Mouse (Mus musculus): ENCODE results near the gene Loxl3.

Gene Loxl3

GRCm38 (mm10) chr6:83019044-83019443 lies 14.9 kb upstream of the Loxl3 start:
- DNase-seq, result no peak

- DNase-seq, result no peak
Observed at GRCm38 (mm10) chr6:83020121-83020520, 13.9 kb upstream of the Loxl3 start.

DNA sequence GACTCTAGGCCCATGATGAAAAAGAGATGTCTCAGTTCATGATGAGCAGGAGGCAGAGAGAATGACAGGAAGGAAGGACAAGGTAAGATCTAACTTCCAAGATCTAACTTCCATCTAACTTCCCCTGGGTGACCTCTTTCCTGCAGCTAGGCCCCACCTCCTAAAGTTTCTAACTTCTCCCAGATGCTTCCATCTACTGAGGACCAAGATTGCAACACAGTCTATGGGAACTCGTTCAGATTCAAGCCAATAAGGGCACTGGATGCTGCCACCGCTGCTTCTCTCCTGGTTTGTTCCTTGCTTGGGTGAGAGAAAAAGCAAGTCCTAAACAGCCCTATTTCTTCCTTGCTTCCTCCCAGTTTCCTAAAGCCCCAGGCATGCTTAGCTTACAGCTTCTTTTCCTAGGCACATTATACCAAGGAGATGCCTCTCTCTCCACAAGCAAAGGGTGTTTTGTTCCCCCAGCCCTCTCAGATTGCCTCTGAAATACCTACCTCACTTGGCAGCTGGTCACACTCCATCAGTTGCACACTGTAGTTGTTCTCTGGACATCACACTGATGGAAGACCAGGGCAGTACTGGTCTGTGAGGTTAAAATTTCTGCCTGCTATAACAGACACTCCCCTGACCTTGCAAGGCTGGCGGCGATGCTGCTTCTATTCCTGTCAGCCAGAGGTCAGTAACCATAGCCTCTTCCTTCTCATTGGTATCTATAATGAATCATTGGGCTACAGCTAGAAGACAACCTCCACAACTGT lies 13.0 kb upstream of the Loxl3 start:
- no peak for DNase-seq

DNA sequence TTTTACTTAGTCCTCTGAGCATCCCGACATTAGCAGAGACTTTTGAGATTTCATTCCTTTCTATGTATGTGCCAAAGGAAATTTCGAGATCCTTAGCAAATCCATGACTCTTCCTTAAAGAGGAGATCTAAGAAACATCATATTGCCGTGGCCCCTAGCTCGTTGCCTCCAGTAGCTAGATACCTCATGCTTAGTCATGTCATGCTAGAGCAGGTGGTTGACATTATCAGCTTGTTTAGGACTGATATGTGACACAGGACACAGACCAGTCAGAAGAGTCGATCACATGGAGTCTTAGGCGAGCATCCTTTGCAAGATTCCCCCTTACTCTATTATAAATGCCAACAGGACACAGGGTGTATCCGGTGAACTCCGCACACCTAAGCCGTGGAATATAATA lies 11.0 kb upstream of the Loxl3 start:
- DNase-seq, result no peak

DNA sequence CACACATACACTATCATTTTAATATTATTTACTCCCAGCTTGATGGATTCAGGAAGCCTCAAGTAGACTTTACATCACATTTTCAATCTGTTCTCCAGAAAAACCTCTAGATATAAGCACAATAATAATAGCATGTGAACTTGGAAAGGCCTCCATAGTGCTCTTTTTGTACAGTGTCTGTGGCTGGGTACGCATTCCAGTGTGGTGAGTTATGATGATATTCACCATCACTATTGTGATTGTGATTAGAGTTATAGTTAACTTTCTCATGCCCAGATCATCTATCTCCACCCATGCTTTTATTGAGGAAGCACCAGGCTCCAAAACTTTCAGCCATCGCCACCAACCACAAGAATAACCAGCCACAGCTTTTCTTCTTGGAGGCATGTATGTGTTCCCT lies 10.2 kb upstream of the Loxl3 start:
- no peak for DNase-seq

- DNase-seq, result no peak
Observed at GRCm38 (mm10) chr6:83024421-83024820, 9.6 kb upstream of the Loxl3 start.

DNA sequence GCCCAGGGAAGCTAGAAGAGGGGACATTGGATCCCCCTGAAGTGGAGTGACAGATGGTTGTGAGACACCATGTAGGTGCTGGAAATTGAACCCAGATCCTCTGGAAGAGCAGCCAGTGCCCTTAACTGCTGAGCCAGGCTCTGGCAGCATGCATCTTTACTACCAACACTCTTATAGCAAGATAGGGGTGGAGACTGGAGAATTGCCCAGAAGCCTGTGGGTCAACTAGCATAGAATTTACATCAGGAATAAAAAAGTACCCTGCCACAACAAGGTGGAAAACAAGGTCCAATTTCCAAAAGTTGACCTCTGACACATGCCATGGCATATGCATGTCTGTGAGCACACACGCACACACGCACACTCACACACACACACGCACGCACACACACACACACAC lies 8.8 kb upstream of the Loxl3 start:
- DNase-seq, result no peak

DNA sequence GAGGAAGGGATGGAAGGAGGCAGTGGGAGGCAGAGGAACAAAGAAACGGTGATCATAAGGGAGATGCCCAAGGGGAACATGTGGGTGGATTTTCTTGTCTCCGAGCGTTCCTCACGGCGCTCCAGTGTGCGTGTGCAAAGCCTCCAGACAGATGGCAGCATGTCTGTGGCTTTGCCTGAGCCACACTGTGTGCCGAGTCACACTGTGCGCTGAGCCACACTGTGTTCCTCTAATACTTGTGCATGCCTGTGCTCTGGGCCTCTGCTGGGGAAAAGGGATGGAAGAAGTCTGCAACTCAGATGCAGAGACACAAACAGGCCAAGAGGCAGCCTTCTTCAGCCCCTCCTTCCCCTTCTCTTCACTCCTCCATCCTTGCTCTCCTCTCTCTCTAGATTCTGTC lies 6.7 kb upstream of the Loxl3 start:
- DNase-seq, result no peak

- peak in 1 of 2 experiments; percentile 37 for DNase-seq
Observed at GRCm38 (mm10) chr6:83027706-83028105, 6.3 kb upstream of the Loxl3 start.

DNA sequence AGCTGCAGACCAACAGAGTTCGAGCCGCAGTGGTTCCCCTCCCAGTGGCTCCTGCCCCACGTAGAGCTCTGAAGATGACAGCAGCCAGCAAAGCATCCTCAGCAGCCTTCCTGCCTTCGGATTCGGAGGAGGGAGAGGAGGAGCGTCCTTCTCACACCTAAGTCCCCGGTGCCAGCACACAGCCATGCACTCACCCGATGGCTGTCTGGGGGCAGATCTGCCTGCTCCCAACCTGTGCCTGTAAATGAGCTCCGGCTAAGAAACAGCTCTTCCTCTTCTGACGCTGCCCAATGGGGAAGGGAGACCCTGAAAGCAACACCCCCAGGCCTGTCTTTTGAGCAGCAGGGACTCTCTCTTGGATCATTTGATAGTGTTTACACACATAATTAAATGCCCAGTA lies 4.2 kb upstream of the Loxl3 start:
- no peak for DNase-seq

DNA sequence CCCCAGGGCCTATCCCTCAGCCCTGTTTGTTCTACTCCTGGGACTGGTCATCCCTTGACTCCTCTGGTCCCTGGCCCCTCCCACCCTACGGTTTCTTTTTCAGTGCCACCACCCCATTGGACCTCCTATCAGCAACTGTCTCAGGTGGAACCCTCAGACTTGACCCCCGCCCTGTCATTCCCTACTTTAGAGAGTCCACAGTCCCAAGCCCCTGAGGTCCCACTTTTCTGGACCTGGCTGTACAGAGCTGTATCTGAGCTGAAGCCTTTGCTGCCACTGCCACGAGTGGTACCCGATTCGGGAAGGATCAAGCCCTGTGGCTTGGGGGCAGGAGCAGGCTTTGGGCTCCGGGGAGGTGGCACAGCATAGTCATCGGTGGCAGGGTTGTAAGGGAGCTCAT lies 2.9 kb upstream of the Loxl3 start:
- no peak for DNase-seq

- DNase-seq, result no peak
Observed at GRCm38 (mm10) chr6:83031921-83032590, 1.9 kb upstream of the Loxl3 start.

GRCm38 (mm10) chr6:83032769-83033191 lies 1.2 kb upstream of the Loxl3 start:
- peak; percentile 50 for DNase-seq

- DNase-seq, result no peak
Observed at GRCm38 (mm10) chr6:83034463-83035055, 586 bp downstream of the Loxl3 start.

- no peak for DNase-seq
Observed at GRCm38 (mm10) chr6:83037188-83037587, 3.2 kb downstream of the Loxl3 start.

GRCm38 (mm10) chr6:83038496-83039012 lies 4.6 kb downstream of the Loxl3 start:
- DNase-seq, result peak; percentile 95 to 97

GRCm38 (mm10) chr6:83040601-83041000 lies 6.6 kb downstream of the Loxl3 start:
- no peak for DNase-seq

DNA sequence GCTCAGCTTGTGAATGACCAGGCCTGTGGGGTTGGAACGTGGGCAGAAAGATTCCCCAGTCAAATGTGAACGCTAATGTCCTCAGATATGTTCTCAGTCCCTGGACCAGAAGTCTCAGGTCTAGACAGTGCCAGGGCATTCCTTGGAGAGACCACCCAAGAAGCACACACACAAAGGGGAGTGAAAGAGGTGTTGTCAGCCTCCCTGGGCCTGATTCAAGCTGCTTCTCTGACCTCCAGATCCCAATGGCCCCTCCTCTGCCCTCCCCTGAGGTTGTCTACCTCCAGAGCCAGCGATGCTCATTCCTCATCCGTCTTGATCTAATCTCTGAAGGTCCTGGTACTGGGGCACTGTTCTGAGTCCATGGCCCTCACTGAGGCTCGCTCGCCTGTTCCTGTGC lies 9.6 kb downstream of the Loxl3 start:
- DNase-seq, result no peak

DNA sequence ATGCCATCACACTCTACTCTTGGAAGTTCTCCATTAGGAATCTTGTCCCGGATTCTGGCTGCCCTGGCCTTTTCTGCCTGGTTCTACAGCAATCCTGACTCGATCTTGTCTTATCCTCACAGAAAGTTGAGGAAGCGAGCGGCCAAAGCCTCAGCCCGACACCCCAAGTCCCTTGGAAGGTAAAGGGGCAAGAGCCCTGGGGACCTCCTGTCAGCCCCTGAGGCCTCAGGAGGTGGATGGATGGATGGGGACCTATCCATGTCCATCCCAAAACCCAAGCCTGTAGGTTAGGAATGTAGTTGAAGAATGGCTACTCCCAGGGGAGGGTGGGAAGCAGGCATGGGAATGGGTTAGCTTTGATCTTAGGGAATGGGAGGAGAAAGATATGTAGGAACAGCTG lies 10.0 kb downstream of the Loxl3 start:
- DNase-seq, result no peak

DNA sequence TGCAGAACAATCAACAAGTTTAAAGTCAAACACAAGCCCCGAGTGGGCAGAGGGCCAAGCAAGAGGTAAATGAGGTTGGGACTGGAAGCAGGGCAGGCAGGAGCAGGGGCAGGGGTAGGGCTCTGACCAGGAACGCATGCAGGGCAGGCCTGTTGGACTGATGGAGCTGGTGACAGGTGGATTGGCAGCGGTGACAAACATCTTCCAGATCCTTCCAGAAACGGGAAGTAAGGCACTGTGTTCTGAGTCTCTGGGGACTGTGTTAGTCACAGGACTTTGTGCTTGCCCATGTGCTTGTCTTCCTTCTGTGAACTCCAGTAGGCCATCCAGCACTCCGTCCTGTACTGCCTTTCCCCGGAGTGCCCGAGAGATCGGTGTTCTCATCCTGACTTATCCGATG lies 10.8 kb downstream of the Loxl3 start:
- DNase-seq, result peak in 1 of 2 experiments; percentile 24

GRCm38 (mm10) chr6:83049367-83049766 lies 15.4 kb downstream of the Loxl3 start:
- peak in 1 of 2 experiments; percentile 2 for DNase-seq

- peak in 1 of 2 experiments; percentile 37 for DNase-seq
Observed at GRCm38 (mm10) chr6:83053136-83053960, 19.4 kb downstream of the Loxl3 start.
